Mouse (Mus musculus) spleen, postnatal 36 days (tissue): ENCODE measurements around the gene Gm20425.

Experiments
- DNase-seq, 2 experiments: peaks; one replicate each; pipeline ENCODE4 v3.0.0; 2022; ENCODE audit warnings: low spot score in 2 of 2, mixed read lengths in 1 of 2

The Gm20425 gene

GRCm38 (mm10) chr9:103230151-103230951 is at the start of gene Gm20425, which contains the start of gene Trf:
Gm20425 (minus strand) TSS chr9:103230307.
Trf (minus strand) TSS chr9:103230444.
- DNase-seq = peak; percentile 17 to 45

GRCm38 (mm10) chr9:103276876-103277275 is 46.8 kb upstream of the Gm20425 start:
- DNase-seq = no peak

- DNase-seq = no peak
These were observed 45.6 kb upstream of the Gm20425 start for GRCm38 (mm10) chr9:103275676-103276075.

GRCm38 (mm10) chr9:103274819-103275218 is 44.7 kb upstream of the Gm20425 start:
- no peak for DNase-seq

- DNase-seq = no peak
These were observed 41.0 kb upstream of the Gm20425 start for GRCm38 (mm10) chr9:103271104-103271503.

GRCm38 (mm10) chr9:103265778-103266177 is 35.7 kb upstream of the Gm20425 start:
- no peak for DNase-seq

- no peak for DNase-seq
These were observed 22.8 kb upstream of the Gm20425 start for GRCm38 (mm10) chr9:103252906-103253305.

GRCm38 (mm10) chr9:103248618-103249017 is 18.5 kb upstream of the Gm20425 start:
- DNase-seq = no peak

GRCm38 (mm10) chr9:103246526-103247168 is 16.5 kb upstream of the Gm20425 start:
- no peak for DNase-seq

- no peak for DNase-seq
These were observed 13.5 kb upstream of the Gm20425 start for GRCm38 (mm10) chr9:103243640-103244039.

- DNase-seq = no peak
These were observed 11.1 kb upstream of the Gm20425 start for GRCm38 (mm10) chr9:103241206-103241605.

GRCm38 (mm10) chr9:103239471-103239870 is 9.4 kb upstream of the Gm20425 start:
- DNase-seq = no peak

GRCm38 (mm10) chr9:103234565-103235165 is 4.6 kb upstream of the Gm20425 start:
- DNase-seq = no peak

- no peak for DNase-seq
These were observed 4.0 kb upstream of the Gm20425 start for GRCm38 (mm10) chr9:103234059-103234458.

GRCm38 (mm10) chr9:103233006-103233395 is 2.9 kb upstream of the Gm20425 start:
- DNase-seq = no peak

- no peak for DNase-seq
These were observed 2.3 kb upstream of the Gm20425 start for GRCm38 (mm10) chr9:103232232-103233005.

GRCm38 (mm10) chr9:103229037-103229867 is 855 bp downstream of the Gm20425 start:
- DNase-seq = no peak

- no peak for DNase-seq
These were observed 1.6 kb downstream of the Gm20425 start for GRCm38 (mm10) chr9:103228370-103229003.

GRCm38 (mm10) chr9:103227760-103228159 is 2.3 kb downstream of the Gm20425 start:
- no peak for DNase-seq

- DNase-seq = no peak
These were observed 3.3 kb downstream of the Gm20425 start for GRCm38 (mm10) chr9:103226806-103227205.
